Mouse (Mus musculus) liver, adult 10 weeks (tissue): ENCODE data around the gene Gnai1. TPM values are rescaled to one million over a fixed set of nuclear protein-coding genes. Genes with fewer than 3 reads are reported as not detected.

ENCODE experiments used
- polyA plus RNA-seq: library from polyadenylated mRNA; stranded (reverse); fragments of 350-450 nt; fragmentation: Illumina TruSeq; extraction: RNeasy Lipid Tissue Mini Kit (QIAGEN cat#74804); gene quantifications from one replicate; pipeline ENCODE4 v1.2.3, GENCODE M21; 2014; ENCODE audit warnings: low read depth, low replicate concordance

Gnai1 gene
- polyA plus RNA-seq, result 1.4 TPM

DNA sequence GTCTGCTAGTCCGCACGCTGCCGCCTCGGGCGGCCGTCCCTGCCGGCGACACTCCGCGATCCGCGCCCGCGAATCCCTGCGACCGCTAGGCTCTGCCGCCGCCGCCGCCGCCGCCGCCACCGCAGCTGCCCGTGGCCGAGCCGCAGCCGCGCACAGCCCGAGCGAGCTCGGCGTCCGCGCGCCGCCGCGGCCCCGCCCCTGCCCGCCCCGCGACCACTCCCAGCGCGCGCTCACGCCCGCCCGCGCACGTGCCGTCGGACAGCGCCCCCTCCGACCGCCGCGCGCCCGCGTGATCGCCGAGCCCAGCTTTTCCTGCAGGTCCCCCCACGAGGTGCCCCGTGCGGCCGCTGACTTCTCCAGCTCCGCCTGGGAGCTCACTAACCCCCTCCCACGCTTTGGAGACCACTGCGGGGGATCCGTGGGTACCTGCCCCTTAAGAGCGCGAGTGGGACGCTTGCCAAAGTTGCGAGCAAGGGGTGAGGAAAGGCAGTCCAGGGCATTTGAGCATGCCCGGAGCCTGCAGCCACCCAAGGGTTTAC, at the start of gene Gnai1:
Gnai1 (minus strand) TSS at position 75 of the 539 bp plus-strand sequence.

